Mouse (Mus musculus): ENCODE results near the gene Tmem203.
"Not testable (repeated sequence)": the region's sequence is repeated elsewhere in the genome, so short reads cannot be mapped to it uniquely, and the experiment has no call there.

The Tmem203 gene

DNA sequence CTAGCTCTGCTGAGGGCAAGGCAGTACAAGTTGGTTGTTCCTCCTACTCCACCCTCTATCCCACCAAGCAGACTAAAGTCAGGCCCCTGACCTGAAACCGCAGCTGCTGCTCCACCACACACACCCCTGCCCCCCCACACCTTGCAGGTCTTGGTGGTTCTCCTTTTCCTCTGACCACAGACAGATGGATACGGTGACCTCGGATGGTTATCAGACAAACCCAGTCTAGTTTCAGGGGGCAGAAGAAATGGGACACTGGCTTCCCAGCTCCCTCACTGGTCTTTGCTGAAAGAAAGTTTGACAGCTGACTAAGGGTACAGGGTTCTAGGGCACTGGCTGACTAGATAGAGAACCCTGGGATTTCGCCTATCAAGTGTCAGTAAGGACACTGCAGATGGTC lies 21.8 kb upstream of the Tmem203 start:
- no peak for DNase-seq (ENCODE audit: low read depth in 1 of 2, low spot score in 2 of 2)

DNA sequence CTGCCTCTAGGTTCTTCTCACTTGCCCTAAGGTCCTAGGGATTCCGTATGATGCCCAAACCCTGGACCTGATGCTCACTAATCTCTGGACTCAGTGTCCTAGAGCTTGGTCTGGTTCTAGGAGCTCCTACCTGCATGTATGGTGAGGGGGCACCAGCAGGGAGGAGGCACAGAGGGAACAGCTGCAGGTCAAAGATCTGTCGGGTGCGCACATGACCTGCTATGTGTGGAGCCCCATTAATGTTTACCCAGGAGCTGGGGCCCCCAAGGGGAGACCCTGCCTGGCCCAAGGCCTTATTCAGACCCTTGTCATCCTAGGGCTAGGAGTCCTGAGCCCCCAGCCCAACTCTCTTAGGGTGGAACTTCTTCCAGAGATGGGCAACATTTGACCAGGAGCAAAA lies 21.2 kb upstream of the Tmem203 start, which contains the start of gene Slc34a3:
Gene Slc34a3, minus strand, starts transcription at position 315 of the 400 bp plus-strand sequence.
- no peak for DNase-seq (ENCODE audit: low read depth in 1 of 2, low spot score in 2 of 2)

DNA sequence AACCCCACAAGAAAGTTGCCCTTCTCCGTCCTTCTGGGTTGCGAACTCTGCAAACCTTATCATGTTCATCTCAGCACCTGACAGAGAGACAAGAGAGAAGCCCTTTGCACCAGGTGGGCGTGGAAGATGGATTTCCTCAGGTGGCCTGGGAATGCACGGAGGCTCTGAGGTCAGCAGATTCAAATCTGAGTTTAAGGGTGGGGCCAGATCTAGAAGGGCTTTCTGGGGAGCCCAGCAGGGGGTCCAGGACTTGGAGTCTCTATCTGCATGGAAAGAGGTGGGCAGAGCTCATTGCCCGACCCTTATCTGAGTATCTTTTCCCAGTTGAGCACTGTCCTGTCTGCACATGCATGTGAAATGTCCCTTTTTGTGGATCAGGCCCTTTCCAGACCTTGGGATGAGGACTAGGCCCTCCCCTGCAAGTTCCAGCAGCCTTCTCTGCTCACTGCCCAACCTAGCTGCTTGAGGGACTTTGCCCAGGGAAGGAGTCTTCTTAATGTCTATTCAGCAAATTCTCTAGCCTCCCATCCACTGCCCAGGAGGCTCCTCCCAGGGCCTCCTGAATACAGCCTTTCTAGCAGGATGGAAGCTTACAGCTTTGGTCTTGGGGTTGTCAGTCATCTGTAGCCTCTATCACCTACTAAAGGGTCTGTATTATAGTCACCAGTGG lies 20.6 kb upstream of the Tmem203 start:
- DNase-seq (ENCODE audit: low read depth in 1 of 2, low spot score in 2 of 2) = no peak

DNA sequence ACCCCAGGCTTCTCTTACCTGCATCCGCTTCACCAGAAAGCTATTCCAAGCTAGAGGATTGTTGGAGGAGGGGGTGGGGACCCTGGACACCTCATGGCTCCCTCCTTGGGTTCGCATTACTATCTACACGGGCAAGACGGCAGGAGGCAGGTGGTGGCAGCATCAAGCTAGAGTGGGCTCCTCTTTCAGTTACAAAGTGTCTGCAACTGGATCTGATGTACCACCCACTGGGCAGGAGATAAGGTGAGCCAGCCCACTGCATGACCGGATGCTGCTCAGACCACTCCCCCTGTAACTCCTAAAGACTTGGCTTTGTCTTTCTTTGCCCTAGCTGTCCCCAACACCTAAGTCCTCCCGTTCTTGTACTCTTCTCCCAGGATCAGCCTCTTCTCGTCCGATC lies 18.6 kb upstream of the Tmem203 start, which contains the start of gene Rnf224:
Gene Rnf224, minus strand, starts transcription at position 174 of the 400 bp plus-strand sequence.
- no peak for DNase-seq (ENCODE audit: low read depth in 1 of 2, low spot score in 2 of 2)

DNA sequence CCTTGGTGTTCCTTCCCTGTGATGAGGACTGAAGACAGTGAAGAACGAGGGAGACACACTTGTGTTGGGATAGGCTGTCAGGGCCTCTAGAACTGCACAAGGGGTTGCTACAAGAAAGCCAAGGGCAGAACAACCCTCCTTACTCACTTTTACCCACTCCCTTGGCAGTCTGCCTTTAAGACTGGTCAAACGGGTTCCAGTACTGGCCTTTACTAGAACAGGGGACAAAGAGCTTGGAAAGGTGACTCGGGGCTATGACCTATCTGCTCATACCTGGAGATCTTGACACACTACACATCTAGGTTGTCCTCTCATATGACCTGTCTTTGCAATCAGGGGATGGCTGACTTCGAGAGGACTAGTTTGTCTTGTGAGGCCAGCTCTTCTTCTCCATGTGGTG lies 17.7 kb upstream of the Tmem203 start:
- DNase-seq (ENCODE audit: low read depth in 1 of 2, low spot score in 2 of 2) = no peak

DNA sequence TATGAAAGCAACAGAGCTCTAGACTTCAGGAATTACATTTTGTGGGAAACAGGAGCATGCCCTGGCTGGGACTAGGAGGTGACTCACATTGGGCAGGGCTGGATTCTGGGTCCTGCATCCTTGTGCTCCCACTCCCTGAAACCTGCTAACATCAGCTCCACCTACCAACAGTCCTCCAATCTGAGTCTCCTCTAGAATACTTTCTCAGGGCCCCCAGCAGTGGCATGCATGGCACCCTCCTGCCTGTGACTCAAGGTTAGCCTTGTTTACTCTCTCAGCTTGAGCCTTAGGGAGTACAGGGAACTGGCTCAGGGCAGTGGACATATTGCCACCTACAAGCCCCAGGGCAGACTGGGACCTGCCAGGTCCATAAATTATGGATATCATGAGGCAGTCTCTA lies 17.1 kb upstream of the Tmem203 start:
- no peak for DNase-seq (ENCODE audit: low read depth in 1 of 2, low spot score in 2 of 2)

DNA sequence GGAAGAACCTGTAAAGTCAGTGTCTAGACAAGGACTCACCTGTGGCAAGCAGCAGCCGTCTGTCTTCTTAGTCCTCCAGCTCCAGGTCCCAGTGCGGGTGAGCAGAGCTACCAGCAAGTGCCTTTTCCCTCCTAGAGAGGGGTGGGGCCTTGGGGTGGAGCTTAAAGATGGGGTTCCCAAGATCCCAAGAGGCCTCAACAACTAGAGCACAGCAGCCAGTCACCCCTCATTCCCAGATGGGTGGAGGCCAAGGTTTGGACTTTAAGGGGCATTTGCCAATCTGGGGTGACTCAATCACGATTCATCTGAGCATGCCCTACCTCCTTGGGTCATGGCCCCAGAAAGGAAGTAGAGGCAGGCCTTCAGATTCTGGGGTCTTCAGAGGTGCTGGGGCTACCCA lies 15.5 kb upstream of the Tmem203 start:
- DNase-seq (ENCODE audit: low read depth in 1 of 2, low spot score in 2 of 2) = no peak

DNA sequence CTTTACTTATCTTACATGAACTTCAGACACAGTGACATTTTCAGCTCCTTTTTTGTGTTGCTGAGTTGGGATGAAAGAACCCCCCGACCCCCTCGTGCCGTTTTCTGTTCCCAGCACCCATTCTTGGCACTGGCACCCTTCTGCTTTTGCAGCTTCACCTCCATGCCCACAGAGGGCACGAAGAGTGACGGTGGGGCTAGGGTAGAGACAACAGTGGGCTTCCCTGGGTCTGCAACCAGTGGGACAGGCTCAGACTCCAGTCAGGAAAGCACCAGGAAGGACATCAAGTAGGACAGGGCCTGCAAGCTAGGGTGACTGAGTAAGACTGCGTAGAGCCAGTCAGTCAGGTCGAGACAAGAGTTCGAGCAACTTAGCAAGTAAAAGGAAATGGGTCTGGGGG lies 14.9 kb upstream of the Tmem203 start:
- DNase-seq (ENCODE audit: low read depth in 1 of 2, low spot score in 2 of 2) = no peak

DNA sequence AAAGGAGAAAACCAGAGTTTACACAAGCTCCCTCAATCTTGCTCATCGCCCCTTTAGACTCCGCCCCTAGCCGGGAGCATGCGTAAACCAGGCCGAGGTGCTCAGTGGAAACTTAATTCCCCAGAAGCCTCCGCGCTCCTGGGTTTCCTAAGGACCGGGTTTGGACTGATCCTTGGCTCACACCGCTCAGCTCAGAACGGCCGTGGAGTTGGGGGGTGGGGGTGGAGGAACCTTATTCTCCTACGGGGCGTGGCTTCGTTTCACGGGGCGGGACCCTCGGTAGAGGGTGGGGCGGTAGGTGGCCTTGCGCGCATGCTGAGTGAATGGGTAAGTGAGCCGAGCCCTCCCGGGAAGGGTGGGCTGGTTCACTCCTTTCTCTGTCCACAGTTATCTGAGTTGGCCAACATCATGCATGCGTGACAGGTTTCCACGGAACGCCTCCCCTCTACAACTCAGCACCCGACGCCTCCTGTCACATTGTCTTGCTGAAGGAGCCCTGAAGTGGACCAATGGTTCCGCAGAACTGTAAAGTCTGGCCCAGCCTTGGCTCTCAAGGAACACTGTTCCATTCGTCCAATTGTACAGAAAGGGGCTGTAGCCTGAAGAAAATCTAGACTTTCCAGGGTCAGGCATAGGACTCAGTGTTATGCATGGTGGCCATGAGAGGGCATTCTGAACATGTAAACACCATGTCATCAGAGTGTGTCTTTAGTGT lies 14.4 kb upstream of the Tmem203 start:
- no peak for DNase-seq (ENCODE audit: low read depth in 1 of 2, low spot score in 2 of 2)

DNA sequence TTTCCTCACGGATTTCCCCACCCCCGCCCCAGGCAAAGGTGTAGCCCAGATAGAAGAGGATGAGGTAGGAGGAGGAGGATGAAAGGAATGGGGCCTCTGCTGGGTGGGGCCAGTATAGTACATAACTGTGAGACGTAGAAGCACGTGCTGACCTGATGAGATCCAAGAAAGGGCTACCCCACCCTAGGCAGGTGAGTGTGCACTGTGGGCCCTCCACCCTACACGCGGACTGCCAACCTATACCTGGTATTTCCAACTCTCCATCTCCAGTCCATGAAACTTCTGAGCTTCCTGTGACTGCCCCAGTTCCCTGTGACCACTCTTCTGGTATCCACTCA lies 13.8 kb upstream of the Tmem203 start:
- no peak for DNase-seq (ENCODE audit: low read depth in 1 of 2, low spot score in 2 of 2)

DNA sequence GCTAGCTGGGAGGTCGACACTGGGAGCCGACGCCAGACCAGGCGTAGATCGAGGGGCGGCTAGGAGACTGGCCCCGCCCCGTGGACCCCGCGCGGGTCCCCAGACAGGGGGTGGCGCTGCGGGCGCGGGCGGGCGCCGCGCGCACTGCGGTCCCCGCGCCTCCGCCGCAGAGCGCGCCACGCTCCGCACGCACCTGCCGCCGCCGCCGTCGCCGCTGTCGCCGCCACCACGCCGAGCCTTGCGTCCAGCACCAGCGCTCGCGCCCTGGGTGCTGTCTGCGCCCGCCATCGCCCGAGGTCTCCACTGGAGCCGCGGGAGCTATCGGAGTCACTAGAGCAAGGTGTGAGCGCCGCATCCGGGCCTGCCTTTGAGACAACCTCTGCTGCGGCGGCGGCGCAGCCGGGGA lies 13.1 kb upstream of the Tmem203 start, which contains the start of the genes Rnf208 and Cysrt1:
Gene Rnf208, plus strand, starts transcription at position 155 of the 406 bp plus-strand sequence.
Gene Cysrt1, minus strand, starts transcription at position 352 of the 406 bp plus-strand sequence.
- no peak for DNase-seq (ENCODE audit: low read depth in 1 of 2, low spot score in 2 of 2)

DNA sequence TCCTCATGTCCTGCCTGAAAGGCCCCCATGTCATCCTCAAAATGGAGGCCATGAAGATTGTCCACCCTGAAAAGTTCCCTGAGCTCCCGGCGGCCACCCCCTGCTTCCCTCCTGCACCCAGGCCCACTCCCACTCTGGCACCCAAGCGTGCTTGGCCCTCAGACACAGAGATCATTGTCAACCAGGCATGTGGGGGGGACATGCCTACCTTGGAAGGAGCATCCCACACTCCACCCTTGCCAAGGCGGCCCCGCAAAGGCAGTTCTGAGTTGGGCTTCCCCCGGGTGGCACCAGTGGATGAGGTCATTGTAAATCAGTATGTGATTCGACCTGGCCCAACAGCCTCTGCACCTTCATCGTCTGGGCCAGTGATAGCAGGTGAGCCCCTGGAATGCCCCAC lies 11.9 kb upstream of the Tmem203 start:
- DNase-seq (ENCODE audit: low read depth in 1 of 2, low spot score in 2 of 2) = no peak

DNA sequence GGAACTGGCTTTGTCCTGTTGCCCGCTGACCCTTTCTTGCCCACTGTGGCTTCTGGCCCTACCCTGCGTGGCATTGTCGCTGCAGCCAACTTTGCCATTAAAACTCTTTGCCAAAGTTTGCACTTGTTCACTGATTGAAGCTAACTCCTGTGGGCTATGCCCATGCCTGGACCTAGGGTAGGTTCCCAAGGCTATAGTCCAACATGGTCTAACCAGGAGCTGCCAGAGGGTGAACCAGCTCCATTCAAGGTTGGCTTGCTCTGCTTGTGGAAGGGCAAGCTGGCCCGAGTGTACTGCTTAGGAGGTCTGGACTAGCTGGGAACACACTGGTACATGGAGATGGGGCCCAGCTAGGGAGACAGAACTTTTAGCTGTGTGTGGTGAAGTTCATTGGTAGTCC lies 11.1 kb upstream of the Tmem203 start:
- no peak for DNase-seq (ENCODE audit: low read depth in 1 of 2, low spot score in 2 of 2)

DNA sequence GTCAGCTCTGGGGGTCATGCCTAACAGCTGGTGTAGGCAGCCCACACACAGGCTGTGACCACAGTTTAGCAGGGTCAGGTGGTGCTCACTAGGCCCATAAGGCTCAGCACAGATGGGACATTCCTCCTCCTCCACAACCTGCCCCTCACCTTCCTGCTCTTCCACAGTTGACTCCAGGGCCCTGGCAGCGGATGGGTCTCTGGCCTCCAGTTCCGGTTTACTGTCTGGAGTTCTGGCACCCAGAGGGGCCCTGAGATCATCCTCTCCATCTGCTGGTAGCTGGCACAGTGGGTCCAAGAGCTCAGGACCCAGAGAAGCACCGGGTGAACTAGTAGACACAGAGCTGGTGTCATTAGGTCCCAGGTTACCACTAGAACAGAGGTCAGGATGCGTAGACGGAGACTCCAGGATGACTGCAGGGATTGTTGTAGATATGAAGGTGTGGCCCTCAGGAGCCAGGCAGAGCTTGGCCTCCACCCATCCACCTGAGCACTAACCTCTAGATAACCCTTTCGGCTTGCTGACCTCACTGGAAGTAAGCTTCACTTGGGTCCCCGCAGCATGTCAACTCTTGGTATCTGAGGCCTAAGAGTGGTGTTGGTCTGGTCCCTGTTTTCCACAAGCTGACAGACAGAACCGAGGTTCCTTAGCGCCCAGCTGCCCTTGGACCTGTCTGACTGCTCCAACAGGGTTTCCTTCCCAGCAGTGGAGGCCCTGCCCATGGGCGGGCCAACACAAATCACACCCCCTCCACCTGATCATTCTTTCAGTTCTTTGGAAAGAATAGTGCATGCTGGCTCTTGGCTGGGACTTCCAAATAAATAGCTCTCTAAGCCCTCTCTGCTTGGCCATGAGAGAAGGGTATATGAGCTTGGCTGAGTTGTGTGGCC lies 8.8 kb upstream of the Tmem203 start, which contains the start of gene AL732309.1:
Gene AL732309.1, minus strand, starts transcription at position 681 of the 890 bp plus-strand sequence.
- DNase-seq (ENCODE audit: low read depth in 1 of 2, low spot score in 2 of 2) = no peak

DNA sequence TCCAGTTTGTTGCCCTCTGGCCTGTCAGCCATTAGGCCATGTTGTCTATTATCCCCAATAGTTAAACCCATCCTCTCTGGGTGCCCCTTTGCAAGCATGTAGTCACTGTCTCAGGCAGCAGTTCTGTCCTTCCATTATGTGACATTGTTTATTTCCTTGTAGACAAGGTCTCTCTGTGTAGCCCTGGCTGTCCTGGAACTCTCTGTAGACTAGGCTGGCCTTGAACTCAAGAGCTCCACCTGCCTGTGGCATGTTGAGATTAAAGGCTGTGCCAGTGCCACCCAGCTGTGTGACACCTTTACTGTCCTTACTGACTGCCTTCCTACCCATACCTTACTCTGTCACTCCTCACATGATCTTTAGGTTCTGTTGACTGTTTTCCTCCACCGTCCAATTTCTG lies 2.9 kb upstream of the Tmem203 start:
- DNase-seq (ENCODE audit: low read depth in 1 of 2, low spot score in 2 of 2) = no peak

DNA sequence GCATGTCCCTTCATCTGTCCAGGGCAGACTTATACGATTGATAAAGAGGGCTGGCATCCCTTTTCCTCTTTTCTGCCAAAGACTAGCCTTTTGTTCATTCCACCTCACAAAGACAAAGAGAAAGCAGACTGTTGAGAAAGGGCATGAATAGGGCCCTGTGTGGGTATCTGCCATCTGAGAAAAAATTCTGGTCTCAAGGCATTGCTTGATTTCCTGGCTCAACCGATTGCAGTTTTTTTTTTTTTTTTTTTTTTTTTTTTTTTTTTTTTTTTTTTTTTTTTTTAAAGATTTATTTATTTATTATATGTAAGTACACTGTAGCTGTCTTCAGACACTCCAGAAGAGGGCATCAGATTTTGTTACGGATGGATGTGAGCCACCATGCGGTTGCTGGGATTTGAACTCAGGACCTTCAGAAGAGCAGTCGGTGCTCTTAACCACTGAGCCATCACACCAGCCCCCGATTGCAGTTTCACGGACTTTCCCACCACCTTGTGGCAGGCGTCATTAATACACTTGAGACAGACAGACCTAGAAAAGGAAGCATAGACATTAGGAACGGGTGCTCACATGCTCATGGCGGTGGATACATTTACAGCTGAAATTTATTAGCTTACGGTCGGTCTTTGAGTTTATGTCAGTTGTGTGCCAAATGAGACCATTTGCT lies 1.3 kb downstream of the Tmem203 start:
- peak in 1 of 2 experiments; percentile 53 for DNase-seq (ENCODE audit: low read depth in 1 of 2, low spot score in 2 of 2)

DNA sequence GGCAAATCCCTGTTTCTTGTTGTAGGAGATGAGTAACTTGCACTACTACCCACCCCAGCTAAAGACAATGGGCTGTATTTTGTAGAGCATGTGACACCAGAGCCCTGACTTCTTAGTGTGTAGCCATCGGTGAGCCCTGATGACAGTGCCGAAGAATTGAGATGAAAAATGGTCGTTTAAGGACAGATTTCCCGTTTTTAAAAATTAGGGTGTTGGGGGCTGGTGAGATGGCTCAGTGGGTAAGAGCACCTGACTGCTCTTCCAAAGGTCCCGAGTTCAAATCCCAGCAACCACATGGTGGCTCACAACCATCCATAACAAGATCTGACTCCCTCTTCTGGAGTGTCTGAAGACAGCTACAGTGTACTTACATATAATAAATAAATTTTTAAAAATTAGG lies 2.0 kb downstream of the Tmem203 start:
- not testable (repeated sequence) for DNase-seq (ENCODE audit: low read depth in 1 of 2, low spot score in 2 of 2)

DNA sequence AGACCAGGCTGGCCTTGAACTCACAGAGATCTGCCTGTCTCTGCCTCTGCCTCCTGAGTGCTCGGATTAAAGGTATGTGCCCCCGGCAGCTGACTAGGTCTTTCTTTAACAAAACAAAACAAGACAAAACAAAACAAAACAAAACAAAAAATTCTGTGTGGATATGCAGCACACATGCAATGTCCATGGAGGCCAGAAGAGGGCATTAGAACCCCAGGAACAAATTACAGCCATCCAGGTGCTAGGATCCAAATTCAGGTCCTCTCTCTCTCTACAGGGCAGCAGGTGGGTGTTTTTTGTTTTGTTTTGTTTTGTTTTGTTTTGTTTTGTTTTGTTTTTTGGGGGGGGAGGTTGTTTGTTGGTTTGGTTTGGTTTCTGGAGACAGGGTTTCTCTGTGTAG lies 3.6 kb downstream of the Tmem203 start:
- DNase-seq (ENCODE audit: low read depth in 1 of 2, low spot score in 2 of 2) = no peak

DNA sequence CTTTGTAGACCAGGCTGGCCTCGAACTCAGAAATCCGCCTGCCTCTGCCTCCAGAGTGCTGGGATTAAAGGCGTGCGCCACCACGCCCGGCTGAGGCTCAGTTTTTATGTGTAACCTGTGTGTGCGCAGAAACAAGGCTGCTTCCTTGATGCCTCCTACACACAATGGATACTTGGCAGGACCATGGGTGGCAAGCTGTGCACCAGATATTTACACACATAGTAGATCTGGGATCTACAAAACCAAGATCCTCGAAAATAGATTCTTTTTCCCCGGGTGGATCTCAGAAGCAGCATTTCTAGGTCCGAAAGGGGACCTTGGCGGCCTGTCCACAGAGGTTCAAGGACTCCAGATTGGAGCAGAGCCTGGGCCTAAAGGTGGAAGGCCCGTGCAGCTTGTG lies 6.6 kb downstream of the Tmem203 start:
- no peak for DNase-seq (ENCODE audit: low read depth in 1 of 2, low spot score in 2 of 2)

DNA sequence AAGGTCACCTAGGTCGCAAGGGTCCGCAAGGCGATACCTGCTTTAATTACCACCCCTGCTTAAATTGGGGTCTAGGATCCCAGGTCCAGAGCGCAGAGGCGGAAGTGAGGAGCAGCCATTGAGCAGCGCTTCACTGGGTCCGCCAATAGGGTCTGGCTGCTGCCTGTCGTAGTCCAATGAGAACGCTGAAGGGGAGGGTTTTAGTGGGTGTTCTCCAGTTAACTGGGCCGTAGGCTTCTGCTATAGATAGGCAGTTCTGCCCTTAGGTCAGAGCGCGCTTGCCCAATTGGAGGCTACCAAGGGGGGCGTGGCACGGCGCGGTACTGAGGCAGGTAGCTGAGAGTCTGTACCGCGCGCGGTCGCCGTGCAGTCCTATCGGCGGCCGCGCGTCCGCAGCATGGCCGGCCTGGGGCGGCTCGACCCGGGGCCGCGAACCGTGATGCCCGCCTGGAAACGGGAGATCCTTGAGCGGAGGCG lies 7.1 kb downstream of the Tmem203 start, which contains the start of gene Tprn:
Gene Tprn, plus strand, starts transcription at position 328 of the 477 bp plus-strand sequence.
- peak; percentile 78 to 84 for DNase-seq (ENCODE audit: low read depth in 1 of 2, low spot score in 2 of 2)

Data from monocyte, adult 2 months (primary cell).